8 mouse cellular contexts compared by ENCODE assay signal in genomic region chr9:119358058-119358429, GRCm38 (mm10). TPM values are rescaled to one million over a fixed set of nuclear protein-coding genes. Genes with fewer than 3 reads are reported as not detected.
DNase-seq lines count a peak whose midpoint lies in the region; ATAC-seq lines count a peak whose summit lies in the region.

No protein-coding gene starts in this region.

- no peaks in the 10 kb centered on the region for H3K4me1 ChIP-seq in lung, embryonic 16.5 days (replicated peaks; ENCODE audit: control insufficient read depth, insufficient read depth, low read length)
- peaks cover 13% of the 10 kb centered on the region for H3K4me1 ChIP-seq in hindbrain, embryonic 10.5 days (replicated peaks)
- H3K4me1 ChIP-seq in limb, embryonic 11.5 days (ENCODE audit: control insufficient read depth, insufficient read depth, low read length): no peaks in the 10 kb centered on the region
- H3K4me1 ChIP-seq in stomach, embryonic 14.5 days (ENCODE audit: control insufficient read depth, insufficient read depth, low read length): no peaks in the 10 kb centered on the region

- H3K4me3 ChIP-seq in lung, embryonic 16.5 days (ENCODE audit: low read length): peak overlapping the region; percentile 77
- peak overlapping the region; percentile 77 for H3K4me3 ChIP-seq in hindbrain, embryonic 10.5 days
- peak overlapping the region; percentile 70 for H3K4me3 ChIP-seq in limb, embryonic 11.5 days (ENCODE audit: low read depth, low read length)
- H3K4me3 ChIP-seq in stomach, embryonic 14.5 days (ENCODE audit: low read depth, low read length): peak overlapping the region; percentile 70

- no peak for DNase-seq in lung, postnatal 4 days
- no peak for DNase-seq in hindbrain, embryonic 10.5 days (ENCODE audit: low spot score)
- peak; percentile 30 for DNase-seq in limb, embryonic 11.5 days (ENCODE audit: low spot score)
- no peak for DNase-seq in urinary bladder, adult 2 months (ENCODE audit: low spot score)
- no peak for DNase-seq in thymus, adult 18-20 months
- DNase-seq in frontal cortex, postnatal 14 days (ENCODE audit: low spot score in 2 of 2): no peak

- peak overlapping the region; percentile 83 for H3K9ac ChIP-seq in lung, embryonic 16.5 days (ENCODE audit: low read length)
- H3K9ac ChIP-seq in limb, embryonic 11.5 days (ENCODE audit: low read length): peak overlapping the region; percentile 80
- peak overlapping the region; percentile 57 for H3K9ac ChIP-seq in stomach, embryonic 14.5 days (replicated peaks; ENCODE audit: low read depth, low read length)

- H3K36me3 ChIP-seq in lung, embryonic 16.5 days (ENCODE audit: control insufficient read depth, insufficient read depth, low read length): no peaks in the 10 kb centered on the region
- H3K36me3 ChIP-seq in hindbrain, embryonic 10.5 days: 0 out of 2 replicates have a peak, but pooled peaks cover 6% of the 10 kb centered on the region
- H3K36me3 ChIP-seq in limb, embryonic 11.5 days (ENCODE audit: control insufficient read depth, insufficient read depth, low read length): no peaks in the 10 kb centered on the region
- no peaks in the 10 kb centered on the region for H3K36me3 ChIP-seq in stomach, embryonic 14.5 days (ENCODE audit: control insufficient read depth, insufficient read depth, low read length)

- H3K9me3 ChIP-seq in lung, embryonic 16.5 days (ENCODE audit: control insufficient read depth, low read length): no peaks in the 10 kb centered on the region
- H3K9me3 ChIP-seq in hindbrain, embryonic 10.5 days: no peaks in the 10 kb centered on the region
- no peaks in the 10 kb centered on the region for H3K9me3 ChIP-seq in limb, embryonic 11.5 days (ENCODE audit: control insufficient read depth, low read length)
- no peaks in the 10 kb centered on the region for H3K9me3 ChIP-seq in stomach, embryonic 14.5 days (ENCODE audit: control insufficient read depth, low read depth, low read length)

- no peak for ATAC-seq in lung, embryonic 16.5 days (ENCODE audit: low read depth)
- no peak for ATAC-seq in limb, embryonic 11.5 days (ENCODE audit: insufficient number of reproducible peaks, low FRiP score, low TSS enrichment, low read depth)
- ATAC-seq in stomach, embryonic 14.5 days (ENCODE audit: insufficient number of reproducible peaks, insufficient read depth, low FRiP score, low read depth): no peak

- H3K4me2 ChIP-seq in lung, embryonic 16.5 days (ENCODE audit: low read depth, low read length): peak overlapping the region; percentile 94
- H3K4me2 ChIP-seq in limb, embryonic 11.5 days (ENCODE audit: low read depth, severe bottlenecking): peak overlapping the region; percentile 81
- H3K4me2 ChIP-seq in stomach, embryonic 14.5 days (replicated peaks; ENCODE audit: low read depth, low read length): peak overlapping the region; percentile 85

- no peak overlapping the region for H3K27ac ChIP-seq in lung, embryonic 16.5 days (ENCODE audit: low read length)
- peak overlapping the region; percentile 88 for H3K27ac ChIP-seq in hindbrain, embryonic 10.5 days
- no peak overlapping the region for H3K27ac ChIP-seq in limb, embryonic 11.5 days (replicated peaks; ENCODE audit: low read depth, low read length)
- H3K27ac ChIP-seq in stomach, embryonic 14.5 days (ENCODE audit: low read length): no peak overlapping the region

- WGBS in lung, embryonic 16.5 days: 38% methylated on average over 9 of the region's 9 CpGs
- WGBS in hindbrain, embryonic 10.5 days: 48% methylated on average over 9 of the region's 9 CpGs
- 46% methylated on average over 9 of the region's 9 CpGs for WGBS in limb, embryonic 11.5 days
- WGBS in stomach, embryonic 14.5 days: 40% methylated on average over 9 of the region's 9 CpGs

- no peaks in the 10 kb centered on the region for H3K27me3 ChIP-seq in lung, embryonic 16.5 days (ENCODE audit: control insufficient read depth, insufficient read depth, low read depth, low read length)
- H3K27me3 ChIP-seq in hindbrain, embryonic 10.5 days (ENCODE audit: insufficient read depth, poor library complexity, severe bottlenecking): peaks cover 4% of the 10 kb centered on the region; the same call in 1 of the 2 replicates
- H3K27me3 ChIP-seq in limb, embryonic 11.5 days (ENCODE audit: control insufficient read depth, insufficient read depth, low read length): no peaks in the 10 kb centered on the region
- H3K27me3 ChIP-seq in stomach, embryonic 14.5 days (ENCODE audit: control insufficient read depth, insufficient read depth, low read length): no peaks in the 10 kb centered on the region

RNA-seq across cellular contexts. Expression of gene Xylb, which starts 0.9 kb away (rescaled TPM):
- 5.1 and 5.2 TPM in 2 replicates for polyA plus RNA-seq in lung, embryonic 16.5 days (2015; fragmentation: Nextera tagmentation; extraction: Ambion mirVana)
- 6.6 and 7.0 TPM in 2 replicates for polyA plus RNA-seq in hindbrain, embryonic 10.5 days (2016; fragmentation: Nextera tagmentation; extraction: Ambion mirVana)
- 12.7 and 13.2 TPM in 2 replicates for polyA plus RNA-seq in limb, embryonic 11.5 days (2014; fragmentation: Nextera tagmentation; extraction: Ambion mirVana)
- 5.0 and 5.2 TPM in 2 replicates for polyA plus RNA-seq in stomach, embryonic 14.5 days (2014; fragmentation: Nextera tagmentation; extraction: Ambion mirVana)
- polyA plus RNA-seq in urinary bladder, adult 2 months (2012; rRNA removed): 1.4 and 1.6 TPM in 2 replicates

RNA-seq across cellular contexts. Expression of gene Slc22a14, which starts 7.3 kb away (rescaled TPM):
- polyA plus RNA-seq in lung, embryonic 16.5 days (2015; fragmentation: Nextera tagmentation; extraction: Ambion mirVana): 0.06 and 0.13 TPM in 2 replicates
- polyA plus RNA-seq in hindbrain, embryonic 10.5 days (2016; fragmentation: Nextera tagmentation; extraction: Ambion mirVana): 0.10 TPM in 1 of 2 replicates, not detected in the other
- polyA plus RNA-seq in limb, embryonic 11.5 days (2014; fragmentation: Nextera tagmentation; extraction: Ambion mirVana): not detected in 2 replicates
- polyA plus RNA-seq in stomach, embryonic 14.5 days (2014; fragmentation: Nextera tagmentation; extraction: Ambion mirVana): not detected in 2 replicates
- polyA plus RNA-seq in urinary bladder, adult 2 months (2012; rRNA removed): 0.16 and 0.40 TPM in 2 replicates

RNA-seq across cellular contexts. Expression of gene Myd88, which starts 16.8 kb away (rescaled TPM):
- 36.5 and 36.9 TPM in 2 replicates for polyA plus RNA-seq in lung, embryonic 16.5 days (2015; fragmentation: Nextera tagmentation; extraction: Ambion mirVana)
- 8.2 and 8.4 TPM in 2 replicates for polyA plus RNA-seq in hindbrain, embryonic 10.5 days (2016; fragmentation: Nextera tagmentation; extraction: Ambion mirVana)
- polyA plus RNA-seq in limb, embryonic 11.5 days (2014; fragmentation: Nextera tagmentation; extraction: Ambion mirVana): 9.5 and 10.6 TPM in 2 replicates
- polyA plus RNA-seq in stomach, embryonic 14.5 days (2014; fragmentation: Nextera tagmentation; extraction: Ambion mirVana): 28.4 and 33.9 TPM in 2 replicates
- polyA plus RNA-seq in urinary bladder, adult 2 months (2012; rRNA removed): 19.4 and 22.4 TPM in 2 replicates

RNA-seq across cellular contexts. Expression of gene Acaa1a, which starts 18.6 kb away (rescaled TPM):
- 111 and 123 TPM in 2 replicates for polyA plus RNA-seq in lung, embryonic 16.5 days (2015; fragmentation: Nextera tagmentation; extraction: Ambion mirVana)
- 73.5 and 81.5 TPM in 2 replicates for polyA plus RNA-seq in hindbrain, embryonic 10.5 days (2016; fragmentation: Nextera tagmentation; extraction: Ambion mirVana)
- polyA plus RNA-seq in limb, embryonic 11.5 days (2014; fragmentation: Nextera tagmentation; extraction: Ambion mirVana): 61.0 and 61.2 TPM in 2 replicates
- polyA plus RNA-seq in stomach, embryonic 14.5 days (2014; fragmentation: Nextera tagmentation; extraction: Ambion mirVana): 99.1 and 101 TPM in 2 replicates
- polyA plus RNA-seq in urinary bladder, adult 2 months (2012; rRNA removed): 144 and 173 TPM in 2 replicates

RNA-seq across cellular contexts. Expression of gene Oxsr1, which starts 35.8 kb away (rescaled TPM):
- polyA plus RNA-seq in lung, embryonic 16.5 days (2015; fragmentation: Nextera tagmentation; extraction: Ambion mirVana): 9.3 and 9.8 TPM in 2 replicates
- 14.3 and 14.7 TPM in 2 replicates for polyA plus RNA-seq in hindbrain, embryonic 10.5 days (2016; fragmentation: Nextera tagmentation; extraction: Ambion mirVana)
- 13.5 and 15.0 TPM in 2 replicates for polyA plus RNA-seq in limb, embryonic 11.5 days (2014; fragmentation: Nextera tagmentation; extraction: Ambion mirVana)
- 16.6 and 16.9 TPM in 2 replicates for polyA plus RNA-seq in stomach, embryonic 14.5 days (2014; fragmentation: Nextera tagmentation; extraction: Ambion mirVana)
- 37.3 and 38.1 TPM in 2 replicates for polyA plus RNA-seq in urinary bladder, adult 2 months (2012; rRNA removed)
